Mouse (Mus musculus) macrophage (primary cell): ENCODE measurements around the gene Ccna2. TPM values are rescaled to one million over a fixed set of nuclear protein-coding genes. Genes with fewer than 3 reads are reported as not detected.

Source experiments
- H3K27ac ChIP-seq: fragments of 350-480 bp; formaldehyde crosslinking; 2 replicates; pipeline ENCODE4 v1.9.0; 2021
- H3K36me3 ChIP-seq: fragments of 350-480 bp; formaldehyde crosslinking; 2 replicates; pipeline ENCODE4 v1.9.0; 2021; ENCODE audit errors: inconsistent target
- H3K4me3 ChIP-seq: fragments of 350-480 bp; formaldehyde crosslinking; 2 replicates; pipeline ENCODE4 v1.9.0; 2021; ENCODE audit errors: inconsistent target
- H3K79me2 ChIP-seq: fragments of 350-480 bp; formaldehyde crosslinking; 2 replicates; pipeline ENCODE4 v1.9.0; 2021; ENCODE audit errors: inconsistent target
- WGBS: methylation state at CpG from one replicate; pipeline ENCODE4 v1.1.7; 2026; ENCODE audit warnings: inconsistent platforms; ENCODE audit not compliant: missing documents; 5-methylcytosine and 5-hydroxymethylcytosine counted together
- polyA plus RNA-seq: library from polyadenylated mRNA; stranded (reverse); fragments of 250-400 nt; gene quantifications from 3 replicates; pipeline ENCODE4 v1.2.4, GENCODE M21; 2018; ENCODE audit warnings: inconsistent platforms

Ccna2 gene
- polyA plus RNA-seq, 1 experiment from 2014 or later = 13.7 TPM

DNA sequence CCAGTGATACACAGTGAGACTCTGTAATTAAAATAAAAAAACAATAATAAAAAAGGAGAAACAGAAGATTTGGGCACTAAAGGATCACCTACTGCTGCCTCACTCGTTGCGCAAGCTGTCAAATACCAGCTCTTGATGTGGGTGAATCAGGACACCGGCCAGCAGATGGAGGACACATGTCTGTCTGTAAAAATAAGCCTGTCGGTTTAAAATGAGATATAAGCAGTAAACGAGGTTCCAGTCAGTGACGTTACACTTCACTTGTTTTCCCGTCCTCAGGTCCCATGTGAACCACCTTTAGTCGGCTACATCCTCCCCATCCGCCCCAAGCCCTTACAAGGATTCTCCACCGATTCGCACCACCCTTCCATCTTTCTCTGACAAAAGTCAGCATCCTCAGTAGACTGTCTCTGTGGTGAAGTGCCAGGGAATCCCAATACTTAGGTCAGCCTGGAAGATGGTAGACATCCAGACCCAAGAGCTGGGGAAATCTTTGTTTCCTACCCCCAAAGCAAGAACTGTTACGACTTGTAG, 20.0 kb downstream of the Ccna2 start:
- no peak overlapping the region for H3K27ac ChIP-seq
- 10% methylated on average over 12 of the region's 12 CpGs for WGBS

DNA sequence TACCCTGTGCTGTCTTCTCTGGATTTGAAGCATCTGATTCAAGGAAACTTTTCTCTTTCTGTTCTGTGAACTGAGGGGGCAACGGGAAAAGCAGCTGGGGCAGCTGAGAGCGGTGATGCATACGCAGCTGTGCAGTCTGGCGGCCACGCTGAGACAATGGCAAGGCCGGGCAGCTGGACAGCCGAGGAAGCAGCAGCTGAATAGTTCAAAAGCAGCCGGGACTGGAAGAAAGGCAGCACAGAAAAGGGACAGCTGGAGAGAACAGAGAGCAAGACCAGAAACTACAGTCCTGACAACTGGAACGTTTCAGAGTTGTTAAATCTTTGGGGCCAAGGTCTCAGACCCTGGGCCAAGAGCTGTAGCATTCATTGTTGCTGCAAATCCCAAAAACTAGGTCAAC, 20.6 kb downstream of the Ccna2 start:
- H3K79me2 ChIP-seq = peaks cover 14% of the 10 kb centered on the region
- H3K27ac ChIP-seq = no peak overlapping the region
- H3K36me3 ChIP-seq = peaks cover 22% of the 10 kb centered on the region
- no peak overlapping the region for H3K4me3 ChIP-seq
- WGBS = 59% methylated on average over 9 of the region's 9 CpGs

More for the DNA sequence above, 20.0 kb downstream of the Ccna2 start:
- H3K4me3 ChIP-seq = peak overlapping the region; percentile 95
- H3K79me2 ChIP-seq = peaks cover 14% of the 10 kb centered on the region
- H3K36me3 ChIP-seq = peaks cover 28% of the 10 kb centered on the region

GRCm38 (mm10) chr3:36544961-36545360, 27.0 kb downstream of the Ccna2 start:
- Histone ChIP-seq H3K79me2 (no peaks in the 10 kb centered on the region), H3K4me3 (no peak overlapping the region), H3K27ac (no peak overlapping the region), H3K36me3 (no peaks in the 10 kb centered on the region)
- WGBS = 90% methylated on average over 3 of the region's 3 CpGs

DNA sequence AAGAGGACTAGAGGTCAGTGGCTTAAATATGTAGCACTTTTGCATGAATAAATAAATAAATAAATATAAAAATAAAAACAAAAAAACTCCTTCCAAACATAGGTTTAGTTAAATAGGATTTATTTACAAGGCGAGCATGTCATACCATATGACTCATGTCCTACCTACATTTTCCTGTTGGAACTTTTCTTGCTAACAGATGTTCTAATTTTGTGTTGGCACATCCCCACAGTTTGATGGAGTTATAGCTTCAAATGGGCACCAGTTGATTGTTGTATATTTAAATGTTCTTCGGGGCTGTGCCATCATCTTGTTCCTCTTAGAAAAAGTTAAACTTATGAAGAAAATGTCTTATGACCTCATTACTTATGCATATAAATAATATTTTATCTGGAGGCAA, 30.6 kb downstream of the Ccna2 start:
- no peak overlapping the region for H3K4me3 ChIP-seq
- H3K27ac ChIP-seq = no peak overlapping the region
- WGBS = 96% methylated on average over 2 of the region's 2 CpGs
- H3K79me2 ChIP-seq = no peaks in the 10 kb centered on the region
- H3K36me3 ChIP-seq = no peaks in the 10 kb centered on the region

- no peaks in the 10 kb centered on the region for H3K79me2 ChIP-seq
- 90% methylated on average over 2 of the region's 2 CpGs for WGBS
- no peak overlapping the region for H3K4me3 ChIP-seq
- no peaks in the 10 kb centered on the region for H3K36me3 ChIP-seq
- no peak overlapping the region for H3K27ac ChIP-seq
Measured at GRCm38 (mm10) chr3:36540756-36541155, 31.2 kb downstream of the Ccna2 start.

DNA sequence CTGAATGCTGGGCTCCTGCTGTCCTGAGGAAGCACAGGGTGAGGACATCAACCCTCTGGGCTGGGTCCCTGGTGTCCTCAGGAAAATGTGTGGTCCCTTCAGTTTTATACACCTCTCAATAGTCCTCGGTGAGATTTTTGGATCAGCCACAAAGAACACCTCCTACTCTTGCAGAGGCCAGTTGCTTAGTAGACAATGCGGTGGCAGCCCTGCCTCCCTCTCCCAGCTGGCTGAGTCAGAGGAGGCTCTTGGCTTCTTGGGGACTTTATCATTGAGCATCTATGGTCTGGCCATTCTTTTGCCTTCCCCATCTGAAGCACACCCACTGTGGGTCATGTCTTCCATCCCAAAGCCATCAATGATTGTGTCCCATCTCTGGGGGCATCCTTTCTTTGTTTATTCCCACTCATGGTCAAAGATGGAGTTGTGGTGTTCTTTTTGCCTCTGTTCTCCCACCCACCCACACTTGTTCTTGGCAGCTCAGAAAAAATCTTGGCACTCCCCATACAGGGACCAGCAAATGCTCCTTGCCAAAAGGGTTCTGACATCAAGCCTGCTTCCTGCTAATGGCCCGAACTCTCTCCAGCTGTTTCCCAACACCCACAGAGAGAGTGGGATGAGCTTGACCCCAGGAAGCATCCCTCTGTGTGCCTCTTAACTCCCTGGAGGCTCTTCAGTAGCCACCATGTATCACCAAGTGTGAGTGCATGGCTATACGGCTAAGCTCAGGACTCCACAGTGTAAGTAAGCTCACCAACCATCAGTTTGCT, 34.1 kb downstream of the Ccna2 start:
- Histone ChIP-seq H3K79me2 (no peaks in the 10 kb centered on the region), H3K27ac (no peak overlapping the region), H3K36me3 (no peaks in the 10 kb centered on the region), H3K4me3 (no peak overlapping the region)
- 93% methylated on average over 4 of the region's 4 CpGs for WGBS

GRCm38 (mm10) chr3:36536041-36536440, 35.9 kb downstream of the Ccna2 start:
- H3K79me2 ChIP-seq = no peaks in the 10 kb centered on the region
- no peaks in the 10 kb centered on the region for H3K36me3 ChIP-seq
- WGBS = 75% methylated on average over 12 of the region's 12 CpGs
- no peak overlapping the region for H3K27ac ChIP-seq
- H3K4me3 ChIP-seq = no peak overlapping the region

GRCm38 (mm10) chr3:36533201-36533672, 38.7 kb downstream of the Ccna2 start:
- no peaks in the 10 kb centered on the region for H3K36me3 ChIP-seq
- WGBS = 12% methylated on average over 1 of the region's 1 CpGs
- no peak overlapping the region for H3K4me3 ChIP-seq
- no peaks in the 10 kb centered on the region for H3K79me2 ChIP-seq
- H3K27ac ChIP-seq = no peak overlapping the region

GRCm38 (mm10) chr3:36532738-36533137, 39.2 kb downstream of the Ccna2 start:
- WGBS = 68% methylated on average over 7 of the region's 7 CpGs
- Histone ChIP-seq H3K79me2 (no peaks in the 10 kb centered on the region), H3K36me3 (no peaks in the 10 kb centered on the region), H3K4me3 (no peak overlapping the region), H3K27ac (no peak overlapping the region)

DNA sequence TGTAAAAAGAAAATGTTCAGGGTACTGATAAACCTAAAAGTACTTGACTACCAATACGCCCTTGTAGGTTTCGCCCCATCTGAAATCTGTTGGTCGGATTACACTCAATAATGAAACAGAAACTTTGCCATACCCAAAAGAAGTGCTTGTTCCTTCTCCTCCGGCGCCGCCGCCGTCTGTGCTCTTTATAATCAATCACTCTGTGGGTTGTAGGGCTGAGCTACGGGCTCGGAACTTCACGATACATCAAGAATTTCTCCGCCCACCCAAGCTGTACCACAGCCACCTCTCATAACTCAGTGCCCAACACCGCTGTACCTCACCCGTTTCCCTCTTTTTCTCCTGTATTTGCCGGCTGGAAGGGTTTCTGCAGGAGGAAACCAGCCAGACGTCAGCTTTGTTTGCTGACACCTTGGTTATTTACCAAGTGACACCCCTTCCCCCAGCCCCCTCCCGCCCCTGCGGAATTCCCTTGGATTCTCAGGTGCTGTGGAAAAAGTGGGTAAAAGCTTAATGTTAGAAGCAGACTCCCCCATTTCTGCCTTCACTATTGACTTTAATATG, 39.9 kb downstream of the Ccna2 start:
- H3K36me3 ChIP-seq = no peaks in the 10 kb centered on the region
- no peaks in the 10 kb centered on the region for H3K79me2 ChIP-seq
- no peak overlapping the region for H3K27ac ChIP-seq
- H3K4me3 ChIP-seq = peak overlapping the region; percentile 28
- 4% methylated on average over 18 of the region's 18 CpGs for WGBS

- Histone ChIP-seq H3K79me2 (no peaks in the 10 kb centered on the region), H3K4me3 (no peak overlapping the region), H3K27ac (no peak overlapping the region), H3K36me3 (no peaks in the 10 kb centered on the region)
- 89% methylated on average over 2 of the region's 2 CpGs for WGBS
Measured at GRCm38 (mm10) chr3:36531242-36531641, 40.7 kb downstream of the Ccna2 start.

- WGBS = 97% methylated on average over 5 of the region's 5 CpGs
Measured at GRCm38 (mm10) chr3:36530781-36531180, 41.2 kb downstream of the Ccna2 start.

GRCm38 (mm10) chr3:36530345-36530744, 41.6 kb downstream of the Ccna2 start:
- no peaks in the 10 kb centered on the region for H3K36me3 ChIP-seq
- H3K79me2 ChIP-seq = no peaks in the 10 kb centered on the region
- no peak overlapping the region for H3K27ac ChIP-seq
- no peak overlapping the region for H3K4me3 ChIP-seq
- WGBS = 92% methylated on average over 6 of the region's 6 CpGs

More at GRCm38 (mm10) chr3:36530781-36531180, 41.2 kb downstream of the Ccna2 start:
- H3K27ac ChIP-seq = no peak overlapping the region
- H3K4me3 ChIP-seq = no peak overlapping the region
- H3K36me3 ChIP-seq = no peaks in the 10 kb centered on the region
- no peaks in the 10 kb centered on the region for H3K79me2 ChIP-seq

- Histone ChIP-seq H3K27ac (no peak overlapping the region), H3K4me3 (no peak overlapping the region), H3K36me3 (no peaks in the 10 kb centered on the region), H3K79me2 (no peaks in the 10 kb centered on the region)
- WGBS = 82% methylated on average over 3 of the region's 3 CpGs
Measured at GRCm38 (mm10) chr3:36524466-36524865, 47.5 kb downstream of the Ccna2 start.

- 36% methylated on average over 4 of the region's 4 CpGs for WGBS
Measured at GRCm38 (mm10) chr3:36522137-36522536, 49.8 kb downstream of the Ccna2 start.

More at GRCm38 (mm10) chr3:36522137-36522536, 49.8 kb downstream of the Ccna2 start:
- H3K27ac ChIP-seq = no peak overlapping the region
- H3K79me2 ChIP-seq = no peaks in the 10 kb centered on the region
- no peak overlapping the region for H3K4me3 ChIP-seq
- H3K36me3 ChIP-seq = no peaks in the 10 kb centered on the region
